Mouse (Mus musculus): ENCODE results near the gene Asb7.

DNA sequence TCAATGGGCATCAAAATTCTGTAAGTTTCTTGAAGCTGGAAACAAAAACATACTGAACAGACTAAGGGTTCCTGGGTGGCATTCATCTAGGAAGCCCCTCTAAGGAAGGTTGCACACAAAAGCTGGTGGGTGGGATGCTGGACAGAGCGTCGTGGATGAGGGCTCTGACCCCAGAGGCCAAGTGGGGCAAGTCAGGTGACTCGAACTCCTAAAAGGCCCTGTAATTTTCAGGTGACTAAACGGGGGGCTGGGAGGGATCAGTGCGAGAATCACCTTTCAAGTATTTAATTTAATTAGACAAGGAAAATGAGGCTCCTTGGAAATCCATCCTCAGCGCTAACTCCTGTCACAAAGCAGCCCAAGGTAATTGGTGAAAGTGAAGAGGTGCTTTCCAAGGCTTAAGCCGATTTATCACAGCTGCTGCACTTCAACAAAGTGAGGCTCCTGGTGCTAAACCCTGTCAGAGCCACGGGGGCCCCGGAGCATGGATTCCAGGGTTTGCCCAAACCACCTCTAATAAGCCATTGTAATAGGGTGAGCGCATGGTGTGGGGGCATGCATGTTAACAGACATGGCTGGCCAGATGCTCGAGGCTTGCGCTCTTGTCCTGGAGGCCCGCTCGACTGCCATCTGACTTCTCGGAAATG, 59.1 kb downstream of the Asb7 start:
- TF ChIP-seq POLR2A (IDR thresholded peaks at IDR 0.05; ENCODE audit: extremely low read depth, insufficient read depth, low read length) = no peak
- no peak for TF ChIP-seq CTCF (IDR thresholded peaks at IDR 0.05; ENCODE audit: extremely low read depth, insufficient read depth, low read length)

All from cortical plate, adult 2 months (tissue).